Mouse (Mus musculus): Measurements from ENCODE around the gene Kcnj16.

The Kcnj16 gene

GRCm38 (mm10) chr11:110967762-110968135 is at the start of gene Kcnj16:
Kcnj16 (plus strand) TSS chr11:110968033.
- DNase-seq (ENCODE audit: low read depth, low spot score), result no peak

DNA sequence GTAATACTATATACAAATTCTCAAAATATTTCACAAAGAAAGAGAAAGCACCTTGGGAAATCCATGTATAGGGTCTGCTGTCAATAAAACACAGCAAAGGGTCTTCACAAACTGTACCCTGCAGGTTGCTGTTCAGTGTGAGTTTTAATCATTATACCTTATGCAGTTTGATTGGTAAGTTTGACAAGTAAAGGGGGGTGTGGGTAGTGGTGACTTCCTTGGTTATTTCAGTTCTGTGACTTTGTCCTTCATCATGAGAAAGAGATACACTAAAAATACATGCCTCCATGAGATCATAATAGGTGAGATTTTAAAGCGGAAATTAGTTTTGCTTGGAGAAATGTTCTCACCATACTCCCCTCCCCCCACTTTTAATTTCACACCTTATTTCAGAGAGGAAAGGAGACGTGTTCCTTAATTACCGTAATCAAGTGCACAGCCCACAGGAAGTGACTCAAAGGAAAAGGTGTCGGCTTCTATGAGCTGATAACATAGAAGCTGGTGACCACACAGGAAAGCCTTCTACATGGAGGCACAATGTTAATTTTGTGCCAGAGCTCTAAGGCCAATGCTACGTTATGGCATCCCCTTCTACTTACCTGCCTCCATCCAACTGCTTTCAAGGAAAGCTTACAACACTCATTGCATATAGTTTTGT is 48.9 kb upstream of the Kcnj16 start:
- DNase-seq (ENCODE audit: low read depth, low spot score), result no peak

GRCm38 (mm10) chr11:110935699-110936098 is 32.1 kb upstream of the Kcnj16 start:
- no peak for DNase-seq (ENCODE audit: low read depth, low spot score)

- DNase-seq (ENCODE audit: low read depth, low spot score), result no peak
Measured at GRCm38 (mm10) chr11:110942280-110942679, 25.6 kb upstream of the Kcnj16 start.

DNA sequence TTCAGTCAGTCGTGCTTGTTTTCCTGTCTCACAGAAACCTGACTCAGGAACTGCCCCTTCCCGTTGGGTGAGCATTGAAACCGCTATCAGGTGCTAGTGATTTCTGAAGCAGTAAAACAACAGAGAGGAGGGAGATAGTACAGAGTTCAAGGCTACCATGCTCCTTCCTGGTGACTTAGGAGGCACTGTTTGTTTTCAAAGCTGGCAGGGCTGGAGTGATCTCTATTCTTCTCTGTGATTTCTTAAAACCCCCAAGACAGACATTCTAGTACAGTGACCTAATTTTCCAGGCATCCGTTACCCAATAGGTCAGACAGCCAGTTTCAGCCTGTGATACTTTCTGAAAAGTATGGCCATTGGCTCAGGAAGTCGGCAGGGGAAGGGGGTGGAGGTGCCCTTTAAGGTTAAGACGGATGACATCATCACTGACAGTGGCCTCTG is 25.1 kb upstream of the Kcnj16 start:
- DNase-seq (ENCODE audit: low read depth, low spot score), result no peak

- no peak for DNase-seq (ENCODE audit: low read depth, low spot score)
Measured at GRCm38 (mm10) chr11:110956665-110957064, 11.2 kb upstream of the Kcnj16 start.

- DNase-seq (ENCODE audit: low read depth, low spot score), result no peak
Measured at GRCm38 (mm10) chr11:110961592-110962021, 6.2 kb upstream of the Kcnj16 start.

- DNase-seq (ENCODE audit: low read depth, low spot score), result no peak
Measured at GRCm38 (mm10) chr11:110967019-110967761, 643 bp upstream of the Kcnj16 start.

GRCm38 (mm10) chr11:110968901-110969300 is 1.1 kb downstream of the Kcnj16 start:
- no peak for DNase-seq (ENCODE audit: low read depth, low spot score)

DNA sequence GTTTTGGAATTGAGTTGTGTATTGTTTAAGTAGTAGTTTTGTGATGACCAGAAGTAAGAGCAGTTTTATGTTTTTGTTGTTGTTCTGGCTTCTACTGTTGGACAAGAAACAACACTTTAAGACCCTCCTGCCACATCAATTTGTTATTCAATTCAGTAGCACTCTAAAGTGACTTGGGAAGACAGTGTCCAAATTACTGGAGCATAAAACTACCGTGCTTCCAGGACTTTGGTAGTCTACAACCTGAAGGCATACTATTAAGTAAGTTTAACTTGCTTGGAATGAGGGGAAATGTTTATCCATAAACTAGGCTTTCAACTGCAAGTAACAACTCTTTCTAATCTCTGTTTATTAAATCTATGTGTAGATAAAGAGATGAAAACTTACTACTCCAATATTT is 17.7 kb downstream of the Kcnj16 start:
- no peak for DNase-seq (ENCODE audit: low read depth, low spot score)

- DNase-seq (ENCODE audit: low read depth, low spot score), result no peak
Measured at GRCm38 (mm10) chr11:110985949-110986348, 18.1 kb downstream of the Kcnj16 start.

- no peak for DNase-seq (ENCODE audit: low read depth, low spot score)
Measured at GRCm38 (mm10) chr11:110993616-110994015, 25.8 kb downstream of the Kcnj16 start.

DNA sequence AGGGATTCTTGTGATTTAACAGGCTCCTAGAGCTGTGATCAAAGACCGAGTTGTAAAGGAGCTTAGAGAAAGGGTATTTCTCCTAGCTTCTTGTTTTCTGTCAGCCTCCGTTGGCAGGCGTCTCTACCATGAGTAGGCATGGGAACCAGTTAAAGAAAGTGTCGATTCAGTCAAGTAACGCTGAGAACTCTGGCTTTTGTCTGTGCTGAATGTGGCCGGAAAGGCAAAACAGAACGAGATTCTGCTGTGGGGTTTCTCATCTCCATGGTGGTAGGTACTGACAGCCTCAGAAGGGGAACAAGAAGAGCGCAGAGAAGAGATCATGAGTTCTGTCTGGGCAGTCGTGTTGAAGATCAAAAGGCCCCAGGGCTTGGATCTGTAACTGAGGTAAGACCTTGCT is 29.4 kb downstream of the Kcnj16 start:
- DNase-seq (ENCODE audit: low read depth, low spot score), result no peak

GRCm38 (mm10) chr11:111005103-111005502 is 37.3 kb downstream of the Kcnj16 start:
- no peak for DNase-seq (ENCODE audit: low read depth, low spot score)

DNA sequence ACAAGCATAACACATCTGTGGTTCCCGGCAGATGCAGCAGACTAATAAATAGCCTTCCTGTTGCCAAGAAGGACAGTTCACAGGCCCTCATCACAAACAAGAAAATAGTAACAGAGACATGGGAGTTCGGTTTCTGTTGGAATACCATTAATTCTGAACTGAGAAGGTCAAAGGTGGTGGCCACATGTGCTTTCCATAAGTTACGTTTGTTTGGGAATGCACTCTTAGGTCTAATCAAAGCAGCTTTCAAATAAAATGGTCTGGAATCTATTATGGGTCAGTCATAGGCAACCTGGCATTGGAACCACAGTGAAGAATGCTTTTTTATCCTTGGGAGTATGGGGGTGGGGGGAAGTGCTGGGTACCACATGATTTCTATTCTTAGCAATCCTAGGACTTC is 41.6 kb downstream of the Kcnj16 start:
- no peak for DNase-seq (ENCODE audit: low read depth, low spot score)

GRCm38 (mm10) chr11:111016206-111016605 is 48.4 kb downstream of the Kcnj16 start:
- no peak for DNase-seq (ENCODE audit: low read depth, low spot score)

GRCm38 (mm10) chr11:111020211-111020610 is 52.4 kb downstream of the Kcnj16 start:
- DNase-seq (ENCODE audit: low read depth, low spot score), result no peak

- DNase-seq (ENCODE audit: low read depth, low spot score), result no peak
Measured at GRCm38 (mm10) chr11:111022681-111023281, 54.9 kb downstream of the Kcnj16 start.

DNA sequence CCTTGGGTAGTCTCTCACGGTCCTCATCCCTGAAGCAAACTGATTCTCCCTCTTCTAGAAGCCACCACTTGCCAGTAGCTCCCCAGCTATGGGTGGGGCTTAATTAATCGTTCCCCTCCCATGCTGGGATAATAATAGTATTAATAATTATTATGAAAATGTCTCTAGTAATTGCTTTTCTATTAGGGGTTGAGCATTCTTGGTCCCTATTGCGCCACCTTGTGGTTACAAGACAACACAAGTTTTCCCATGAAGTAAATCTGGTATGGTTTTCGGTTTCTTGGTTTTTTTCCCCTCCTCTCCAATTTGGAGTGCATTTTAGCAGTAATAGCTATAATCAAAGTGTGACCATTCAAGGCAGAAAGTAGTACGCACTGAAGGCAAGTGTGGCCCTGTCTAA is 74.3 kb downstream of the Kcnj16 start:
- DNase-seq (ENCODE audit: low read depth, low spot score), result no peak

DNA sequence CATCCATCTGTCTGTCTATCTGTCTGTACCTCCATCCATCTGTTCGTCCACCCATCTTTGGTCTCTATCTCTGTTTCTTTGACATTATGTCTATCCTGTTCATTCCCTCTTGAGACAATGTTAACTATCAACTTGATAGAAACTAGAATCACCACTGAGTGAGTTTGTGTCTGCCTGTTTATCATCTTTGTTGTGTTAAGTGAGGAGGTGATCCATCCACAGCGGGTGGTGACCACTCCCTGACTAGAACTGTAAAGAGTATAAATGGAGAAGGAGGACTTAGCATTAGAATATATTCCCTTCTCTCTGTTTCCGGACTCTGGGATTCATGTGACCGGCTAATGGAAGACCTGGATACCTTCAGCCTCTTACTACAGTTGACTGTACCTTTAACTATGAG is 75.5 kb downstream of the Kcnj16 start:
- DNase-seq (ENCODE audit: low read depth, low spot score), result no peak

GRCm38 (mm10) chr11:111054252-111054651 is 86.4 kb downstream of the Kcnj16 start:
- DNase-seq (ENCODE audit: low read depth, low spot score), result no peak

DNA sequence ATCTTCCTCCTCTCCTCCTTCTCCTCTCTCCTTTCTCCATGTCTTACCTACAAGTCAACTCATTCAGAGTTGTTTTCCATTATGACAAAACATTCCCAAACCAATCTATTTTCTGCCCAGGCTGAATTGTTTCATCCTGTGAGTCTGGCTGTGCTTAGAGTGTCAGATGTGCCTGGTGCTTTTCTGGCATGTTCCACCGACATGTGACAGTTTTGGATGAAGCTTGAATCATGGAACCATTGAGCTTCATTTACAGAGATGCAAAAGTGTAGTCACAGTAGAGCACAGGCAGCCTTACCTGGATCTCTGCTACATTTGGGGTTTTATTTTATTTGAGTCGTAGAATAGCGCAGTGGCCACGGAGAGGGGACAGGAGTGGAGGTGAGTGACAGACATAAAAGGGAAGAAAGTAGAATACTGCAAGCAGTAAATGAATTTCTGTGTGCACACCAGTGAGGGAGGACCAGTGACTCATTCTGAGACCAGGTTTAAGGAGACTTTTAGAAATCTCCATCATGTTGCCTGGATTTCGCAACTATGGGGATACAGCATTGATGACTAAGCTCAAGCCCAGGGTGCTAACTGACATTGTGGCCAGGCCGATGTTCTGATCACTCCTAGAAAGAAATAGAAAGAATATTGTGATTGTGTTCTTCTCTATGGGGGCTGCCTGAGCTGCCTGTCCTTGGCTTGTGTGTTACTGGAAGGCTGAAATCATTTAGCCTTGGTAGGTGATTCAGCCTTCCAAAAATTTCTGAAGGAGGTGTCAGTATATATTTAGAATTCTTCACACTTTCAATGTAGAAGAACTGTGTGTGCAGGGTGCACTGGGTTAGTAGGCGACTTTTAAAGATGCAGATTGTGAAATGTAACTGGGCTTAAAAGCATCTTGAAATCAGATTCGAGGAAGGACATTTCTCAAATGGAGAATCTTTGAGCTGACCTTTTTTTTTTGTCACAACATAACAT is 87.3 kb downstream of the Kcnj16 start:
- DNase-seq (ENCODE audit: low read depth, low spot score), result no peak

All from retina, postnatal 7 days (tissue).